Mouse (Mus musculus): ENCODE measurements around the gene Dclk1.

DNA sequence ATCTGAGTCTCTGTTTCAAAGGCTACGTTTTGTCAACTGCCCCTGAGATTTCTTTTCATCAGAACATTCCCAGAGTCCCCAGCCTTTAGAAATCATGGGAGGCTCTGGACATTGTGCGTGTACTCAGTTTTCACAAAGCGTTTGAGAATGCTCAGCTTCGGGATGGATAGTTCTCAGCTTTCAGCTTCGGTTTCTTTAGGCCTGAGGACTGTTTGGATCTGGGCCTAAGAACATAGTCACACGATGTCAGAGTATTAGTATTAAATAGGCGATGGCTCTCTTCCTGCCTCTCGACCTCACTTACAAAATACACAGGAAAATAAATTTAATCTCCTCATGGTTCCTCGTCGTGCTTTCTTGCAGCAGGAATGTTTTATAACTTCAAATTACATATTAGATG lies 327.4 kb downstream of the Dclk1 start:
- TF ChIP-seq POLR2A (IDR thresholded peaks at IDR 0.05; ENCODE audit: low read depth, low read length) (no peak), CTCF (conservative IDR thresholded peaks at IDR 0.05; ENCODE audit: insufficient read depth, insufficient read length, low read depth, low read length) (no peak)

All from kidney, adult 2 months (tissue).